Mouse (Mus musculus) midbrain, embryonic 16.5 days (tissue): Measurements from ENCODE around the gene Trappc12. TPM values are rescaled to one million over a fixed set of nuclear protein-coding genes. Genes with fewer than 3 reads are reported as not detected.
"Not testable (repeated sequence)": the region's sequence is repeated elsewhere in the genome, so short reads cannot be mapped to it uniquely, and the experiment has no call there.

Experiments
- ATAC-seq: fragments of 200-750 bp; cut with Nextera tagmentation; 2 replicates; pipeline ENCODE4 v1.8.0; 2017; ENCODE audit warnings: moderate TSS enrichment
- H3K27ac ChIP-seq: fragments of 300-500 bp; sonication (generic); 2 replicates; pipeline ENCODE4 v1.5.1; 2014; ENCODE audit warnings: mild to moderate bottlenecking, low read length, mixed read lengths
- H3K27me3 ChIP-seq: fragments of 300-500 bp; sonication (generic); 2 replicates; pipeline ENCODE4 v1.6.1; 2014; ENCODE audit warnings: low read depth, low read length, mixed read lengths; ENCODE audit not compliant: control insufficient read depth, insufficient read depth
- H3K36me3 ChIP-seq: fragments of 300-500 bp; sonication (generic); 2 replicates; pipeline ENCODE4 v1.6.1; 2014; ENCODE audit warnings: mild to moderate bottlenecking, low read length, moderate library complexity, mixed read lengths; ENCODE audit not compliant: control insufficient read depth, insufficient read depth
- H3K4me1 ChIP-seq: fragments of 300-500 bp; sonication (generic); 2 replicates; pipeline ENCODE4 v1.6.1; 2014; ENCODE audit warnings: mild to moderate bottlenecking, low read length, mixed read lengths; ENCODE audit not compliant: control insufficient read depth, insufficient read depth
- H3K4me2 ChIP-seq: fragments of 300-500 bp; sonication (generic); 2 replicates; pipeline ENCODE4 v1.6.1; 2014; ENCODE audit warnings: mild to moderate bottlenecking, low read length, mixed read lengths
- H3K4me3 ChIP-seq: fragments of 300-500 bp; sonication (generic); 2 replicates; pipeline ENCODE4 v1.5.1; 2014; ENCODE audit warnings: low read depth, mild to moderate bottlenecking, low read length, moderate library complexity, mixed read lengths
- H3K9ac ChIP-seq: fragments of 300-500 bp; sonication (generic); 2 replicates; pipeline ENCODE4 v1.6.1; 2014; ENCODE audit warnings: low read depth, low read length, mixed read lengths
- H3K9me3 ChIP-seq: fragments of 300-500 bp; sonication (generic); replicated peaks from 2 replicates; pipeline ENCODE4 v1.6.1; 2014; ENCODE audit warnings: mild to moderate bottlenecking, low read length, mixed read lengths; ENCODE audit not compliant: control insufficient read depth, poor library complexity, severe bottlenecking
- WGBS: fragments of 180-500 bp; shearing (Covaris S2); extraction: QIAGEN DNeasy Blood & Tissue Kit; methylation state at CpG from one replicate; pipeline ENCODE4 v1.1.7; 2014; 5-methylcytosine and 5-hydroxymethylcytosine counted together
- polyA plus RNA-seq: library from polyadenylated mRNA; unstranded; fragments of >200 nt; fragmentation: Nextera tagmentation; extraction: Ambion mirVana; gene quantifications from 2 replicates; pipeline ENCODE4 v1.2.1, GENCODE M21; 2015

The Trappc12 gene
- polyA plus RNA-seq, 1 experiment from 2014 or later: 43.6 TPM

- peaks cover 13% of the 10 kb centered on the region for H3K36me3 ChIP-seq
- no peak overlapping the region for H3K9ac ChIP-seq
- no peaks in the 10 kb centered on the region for H3K27me3 ChIP-seq
- H3K4me1 ChIP-seq: peaks cover 16% of the 10 kb centered on the region
- H3K27ac ChIP-seq: peak overlapping the region; percentile 56
- no peak overlapping the region for H3K4me3 ChIP-seq
- peak overlapping the region; percentile 88 for H3K4me2 ChIP-seq
- ATAC-seq: no peak
- H3K9me3 ChIP-seq: no peaks in the 10 kb centered on the region
- WGBS: 97% methylated on average over 5 of the region's 5 CpGs
Observed at GRCm38 (mm10) chr12:28750876-28751275, 604 bp upstream of the Trappc12 start.

- H3K4me1 ChIP-seq: peaks cover 7% of the 10 kb centered on the region
- WGBS: 79% methylated on average over 3 of the region's 3 CpGs
- no peaks in the 10 kb centered on the region for H3K27me3 ChIP-seq
- H3K4me3 ChIP-seq: no peak overlapping the region
- H3K27ac ChIP-seq: no peak overlapping the region
- no peaks in the 10 kb centered on the region for H3K9me3 ChIP-seq
- peaks cover 18% of the 10 kb centered on the region for H3K36me3 ChIP-seq
- ATAC-seq: no peak
- H3K4me2 ChIP-seq: no peak overlapping the region
- no peak overlapping the region for H3K9ac ChIP-seq
Observed at GRCm38 (mm10) chr12:28743328-28743727, 6.9 kb downstream of the Trappc12 start.

- no peak overlapping the region for H3K4me3 ChIP-seq
- no peak overlapping the region for H3K27ac ChIP-seq
- no peak overlapping the region for H3K9ac ChIP-seq
- no peak for ATAC-seq
- 95% methylated on average over 3 of the region's 3 CpGs for WGBS
- peaks cover 15% of the 10 kb centered on the region for H3K36me3 ChIP-seq
- H3K27me3 ChIP-seq: no peaks in the 10 kb centered on the region
- no peaks in the 10 kb centered on the region for H3K4me1 ChIP-seq
- H3K4me2 ChIP-seq: no peak overlapping the region
- H3K9me3 ChIP-seq: no peaks in the 10 kb centered on the region
Observed at GRCm38 (mm10) chr12:28735293-28735692, 15.0 kb downstream of the Trappc12 start.

GRCm38 (mm10) chr12:28734271-28734670, 16.0 kb downstream of the Trappc12 start:
- H3K4me3 ChIP-seq: no peak overlapping the region
- H3K4me2 ChIP-seq: no peak overlapping the region
- no peak for ATAC-seq
- no peak overlapping the region for H3K9ac ChIP-seq
- no peaks in the 10 kb centered on the region for H3K4me1 ChIP-seq
- H3K27ac ChIP-seq: no peak overlapping the region
- 97% methylated on average over 1 of the region's 1 CpGs for WGBS
- H3K36me3 ChIP-seq: peaks cover 15% of the 10 kb centered on the region
- H3K27me3 ChIP-seq: no peaks in the 10 kb centered on the region
- no peaks in the 10 kb centered on the region for H3K9me3 ChIP-seq

- H3K36me3 ChIP-seq: peaks cover 17% of the 10 kb centered on the region
- H3K27ac ChIP-seq, H3K9me3 ChIP-seq, H3K27me3 ChIP-seq, H3K4me1 ChIP-seq, H3K4me2 ChIP-seq, H3K4me3 ChIP-seq, H3K9ac ChIP-seq, ATAC-seq: not testable (repeated sequence)
- 98% methylated on average over 6 of the region's 6 CpGs for WGBS
Observed at GRCm38 (mm10) chr12:28733520-28734245, 16.6 kb downstream of the Trappc12 start.

GRCm38 (mm10) chr12:28732631-28733030, 17.6 kb downstream of the Trappc12 start:
- ATAC-seq: no peak

GRCm38 (mm10) chr12:28727061-28727460, 23.2 kb downstream of the Trappc12 start:
- ATAC-seq: no peak
- no peak overlapping the region for H3K9ac ChIP-seq
- 92% methylated on average over 5 of the region's 5 CpGs for WGBS

More at GRCm38 (mm10) chr12:28732631-28733030, 17.6 kb downstream of the Trappc12 start:
- H3K4me3 ChIP-seq: no peak overlapping the region
- H3K36me3 ChIP-seq: peaks cover 17% of the 10 kb centered on the region
- no peak overlapping the region for H3K9ac ChIP-seq
- no peak overlapping the region for H3K4me2 ChIP-seq
- no peaks in the 10 kb centered on the region for H3K9me3 ChIP-seq
- no peaks in the 10 kb centered on the region for H3K4me1 ChIP-seq
- H3K27ac ChIP-seq: no peak overlapping the region
- 98% methylated on average over 8 of the region's 8 CpGs for WGBS
- H3K27me3 ChIP-seq: no peaks in the 10 kb centered on the region

GRCm38 (mm10) chr12:28726204-28726603, 24.1 kb downstream of the Trappc12 start:
- Histone ChIP-seq H3K9ac (no peak overlapping the region), H3K4me1 (no peaks in the 10 kb centered on the region), H3K27ac (no peak overlapping the region), H3K36me3 (peaks cover 8% of the 10 kb centered on the region), H3K4me3 (no peak overlapping the region), H3K9me3 (no peaks in the 10 kb centered on the region), H3K4me2 (no peak overlapping the region), H3K27me3 (no peaks in the 10 kb centered on the region)
- WGBS: 96% methylated on average over 4 of the region's 4 CpGs
- no peak for ATAC-seq

More at GRCm38 (mm10) chr12:28727061-28727460, 23.2 kb downstream of the Trappc12 start:
- Histone ChIP-seq H3K9me3 (no peaks in the 10 kb centered on the region), H3K27me3 (no peaks in the 10 kb centered on the region), H3K4me1 (no peaks in the 10 kb centered on the region), H3K4me2 (no peak overlapping the region), H3K36me3 (peaks cover 8% of the 10 kb centered on the region; the same call in 1 of the 2 replicates), H3K4me3 (no peak overlapping the region), H3K27ac (no peak overlapping the region)

- Histone ChIP-seq H3K9me3 (no peaks in the 10 kb centered on the region), H3K9ac (no peak overlapping the region), H3K36me3 (peaks cover 18% of the 10 kb centered on the region), H3K4me2 (no peak overlapping the region), H3K27ac (no peak overlapping the region), H3K27me3 (no peaks in the 10 kb centered on the region), H3K4me3 (no peak overlapping the region), H3K4me1 (no peaks in the 10 kb centered on the region)
- 76% methylated on average over 3 of the region's 3 CpGs for WGBS
- ATAC-seq: no peak
Observed at GRCm38 (mm10) chr12:28724366-28724765, 25.9 kb downstream of the Trappc12 start.
